Mouse (Mus musculus) brown adipose tissue, adult 24 weeks (tissue): ENCODE data around the gene Atad2b. TPM values are rescaled to one million over a fixed set of nuclear protein-coding genes. Genes with fewer than 3 reads are reported as not detected.
"Not testable (repeated sequence)": the region's sequence is repeated elsewhere in the genome, so short reads cannot be mapped to it uniquely, and the experiment has no call there.

ENCODE experiments used
- H3K27ac ChIP-seq: fragments of 200-500 bp; replicated peaks from 2 replicates; pipeline ENCODE4 v1.5.1; 2012; ENCODE audit warnings: low read depth, mild to moderate bottlenecking, low read length
- H3K4me1 ChIP-seq: fragments of 200-500 bp; 2 replicates; pipeline ENCODE4 v1.6.1; 2012; ENCODE audit warnings: low read length, mixed read lengths; ENCODE audit not compliant: control insufficient read depth, insufficient read depth, insufficient read length
- H3K4me3 ChIP-seq: fragments of 200-500 bp; 2 replicates; pipeline ENCODE4 v1.5.1; 2012; ENCODE audit warnings: low read depth, mild to moderate bottlenecking, low read length, moderate library complexity; ENCODE audit not compliant: insufficient read depth
- polyA plus RNA-seq: library from polyadenylated mRNA; stranded (reverse); fragments of >200 nt; gene quantifications from 2 replicates; pipeline ENCODE4 v1.2.4, GENCODE M21; 2012; ENCODE audit not compliant: missing spikeins, insufficient read depth, insufficient read length

Atad2b gene
- polyA plus RNA-seq, 1 experiment, result 5.7 TPM

DNA sequence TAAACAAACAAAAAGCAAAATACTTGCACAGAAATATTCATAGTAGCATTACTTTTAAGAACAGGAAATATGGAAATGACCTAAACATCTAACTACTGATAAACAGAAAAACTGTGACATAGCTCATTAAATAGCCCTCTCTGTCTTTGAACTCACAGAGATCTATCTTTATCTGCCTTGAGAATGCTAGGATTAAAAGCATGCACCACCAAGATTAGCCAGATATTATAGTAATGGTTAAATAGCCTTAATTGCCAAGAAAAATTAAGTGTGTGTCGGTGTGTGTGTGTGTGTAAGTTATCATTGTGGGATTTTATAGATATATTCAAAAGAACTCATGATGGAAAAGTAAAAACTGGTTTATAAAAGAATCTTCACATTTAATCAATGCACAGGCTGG is 27.3 kb upstream of the Atad2b start:
- H3K4me1 ChIP-seq, result no peaks in the 10 kb centered on the region
- H3K27ac ChIP-seq, result no peak overlapping the region
- H3K4me3 ChIP-seq, result no peak overlapping the region

GRCm38 (mm10) chr12:4898024-4898423 is 19.1 kb upstream of the Atad2b start:
- no peak overlapping the region for H3K27ac ChIP-seq
- no peak overlapping the region for H3K4me3 ChIP-seq
- no peaks in the 10 kb centered on the region for H3K4me1 ChIP-seq

DNA sequence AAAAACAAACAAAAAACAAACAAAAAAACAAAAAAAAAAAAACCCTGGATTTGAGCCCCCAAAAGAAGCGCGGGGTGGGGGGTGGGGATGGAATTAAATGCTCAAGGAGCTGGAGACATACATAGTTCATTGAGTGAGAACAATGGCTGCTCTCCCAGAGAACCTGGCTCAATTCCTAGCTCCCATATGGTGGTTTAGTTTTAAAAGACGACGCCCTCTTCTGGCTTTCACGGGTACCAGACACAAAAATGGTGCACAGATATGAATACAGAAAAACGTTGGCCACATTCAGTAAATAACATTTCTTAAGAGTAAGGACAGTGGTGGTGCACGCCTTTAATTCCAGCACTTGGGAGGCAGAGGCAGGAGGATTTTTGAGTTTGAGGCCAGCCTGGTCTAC is 11.2 kb upstream of the Atad2b start:
- Histone ChIP-seq H3K27ac (no peak overlapping the region), H3K4me1 (no peaks in the 10 kb centered on the region; the same call in 1 of the 2 replicates), H3K4me3 (no peak overlapping the region)

DNA sequence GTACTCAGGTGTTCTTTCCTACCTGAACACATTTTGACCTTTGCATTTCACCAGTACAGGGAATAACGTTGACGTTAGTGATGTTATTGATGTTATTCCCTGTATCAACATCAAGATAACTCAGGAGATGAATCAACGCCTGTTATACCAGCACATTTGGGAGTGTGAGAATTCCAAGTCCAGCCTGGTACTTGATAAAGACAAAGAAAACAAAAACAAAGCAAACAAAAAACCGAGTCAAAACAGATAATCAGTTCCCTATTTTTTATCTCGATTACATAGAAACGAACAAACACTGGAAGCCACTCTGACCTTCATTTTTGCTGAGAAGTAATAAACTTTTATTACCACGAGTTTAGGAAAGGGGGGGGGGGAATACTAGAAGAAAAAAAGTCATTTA is 10.7 kb upstream of the Atad2b start:
- H3K4me3 ChIP-seq, result peak overlapping the region; percentile 86
- peak overlapping the region; percentile 82 for H3K27ac ChIP-seq
- H3K4me1 ChIP-seq, result no peaks in the 10 kb centered on the region; the same call in 1 of the 2 replicates

GRCm38 (mm10) chr12:4906951-4907906 is 9.9 kb upstream of the Atad2b start, which contains the start of gene Ubxn2a:
Ubxn2a (minus strand) TSS chr12:4907705.
- H3K27ac ChIP-seq, result peak within 1 kb of the TSS; percentile 82
- H3K4me1 ChIP-seq, result no peaks in the 10 kb centered on the region; the same call in 1 of the 2 replicates
- peak within 1 kb of the TSS; percentile 86 for H3K4me3 ChIP-seq

DNA sequence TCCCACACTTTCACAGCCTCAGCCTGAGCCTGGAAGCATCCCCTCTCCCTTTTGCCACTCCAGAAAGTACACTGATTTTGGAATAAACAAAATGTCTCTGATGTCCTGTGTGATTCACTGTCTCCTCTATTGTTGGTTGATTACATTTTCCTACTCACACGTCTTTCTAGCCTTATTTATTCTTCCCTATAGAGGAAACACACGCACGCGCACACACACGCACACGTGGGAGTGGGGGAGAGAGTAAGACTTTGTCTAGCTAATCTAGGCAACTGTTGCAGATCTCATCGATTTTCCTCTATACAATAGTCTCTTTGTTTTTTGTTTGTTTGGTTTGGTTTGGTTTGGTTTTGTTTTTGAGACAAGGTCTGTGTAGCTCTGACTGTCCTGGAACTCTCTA is 8.8 kb upstream of the Atad2b start:
- Histone ChIP-seq H3K27ac (no peak overlapping the region), H3K4me1 (no peaks in the 10 kb centered on the region; the same call in 1 of the 2 replicates), H3K4me3 (no peak overlapping the region)

- H3K27ac ChIP-seq, result peak overlapping the region; percentile 44; the same call in 1 of the 2 replicates
- not testable (repeated sequence) for H3K4me1 ChIP-seq, H3K4me3 ChIP-seq
Observed at GRCm38 (mm10) chr12:4910496-4910895, 6.7 kb upstream of the Atad2b start.

DNA sequence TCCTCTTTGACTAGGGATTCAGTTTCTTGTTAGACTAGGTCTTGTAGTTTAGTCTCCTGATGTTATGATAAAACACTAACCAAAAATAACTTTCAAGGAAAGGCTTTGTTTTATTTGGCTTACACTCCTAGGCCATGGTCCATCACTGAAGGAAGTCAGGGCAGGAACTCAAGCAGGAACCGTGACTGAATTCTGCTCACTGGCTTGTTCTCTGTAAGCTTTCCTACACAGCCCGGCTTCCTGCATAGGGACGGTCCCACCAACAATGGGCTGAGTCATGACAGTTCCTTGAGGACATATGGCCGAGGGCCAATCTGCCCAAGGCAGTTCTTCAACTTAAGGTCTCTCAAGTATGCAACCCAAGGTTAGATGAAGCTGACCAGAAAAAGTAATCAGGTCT is 5.4 kb upstream of the Atad2b start:
- no peak overlapping the region for H3K4me3 ChIP-seq
- no peaks in the 10 kb centered on the region; the same call in 1 of the 2 replicates for H3K4me1 ChIP-seq
- H3K27ac ChIP-seq, result no peak overlapping the region

- no peak overlapping the region for H3K27ac ChIP-seq
- H3K4me3 ChIP-seq, result no peak overlapping the region
- H3K4me1 ChIP-seq, result peaks cover 2% of the 10 kb centered on the region
Observed at GRCm38 (mm10) chr12:4914441-4914840, 2.7 kb upstream of the Atad2b start.

GRCm38 (mm10) chr12:4914944-4915343 is 2.2 kb upstream of the Atad2b start:
- H3K4me1 ChIP-seq, result peaks cover 2% of the 10 kb centered on the region
- no peak overlapping the region for H3K27ac ChIP-seq
- no peak overlapping the region for H3K4me3 ChIP-seq

DNA sequence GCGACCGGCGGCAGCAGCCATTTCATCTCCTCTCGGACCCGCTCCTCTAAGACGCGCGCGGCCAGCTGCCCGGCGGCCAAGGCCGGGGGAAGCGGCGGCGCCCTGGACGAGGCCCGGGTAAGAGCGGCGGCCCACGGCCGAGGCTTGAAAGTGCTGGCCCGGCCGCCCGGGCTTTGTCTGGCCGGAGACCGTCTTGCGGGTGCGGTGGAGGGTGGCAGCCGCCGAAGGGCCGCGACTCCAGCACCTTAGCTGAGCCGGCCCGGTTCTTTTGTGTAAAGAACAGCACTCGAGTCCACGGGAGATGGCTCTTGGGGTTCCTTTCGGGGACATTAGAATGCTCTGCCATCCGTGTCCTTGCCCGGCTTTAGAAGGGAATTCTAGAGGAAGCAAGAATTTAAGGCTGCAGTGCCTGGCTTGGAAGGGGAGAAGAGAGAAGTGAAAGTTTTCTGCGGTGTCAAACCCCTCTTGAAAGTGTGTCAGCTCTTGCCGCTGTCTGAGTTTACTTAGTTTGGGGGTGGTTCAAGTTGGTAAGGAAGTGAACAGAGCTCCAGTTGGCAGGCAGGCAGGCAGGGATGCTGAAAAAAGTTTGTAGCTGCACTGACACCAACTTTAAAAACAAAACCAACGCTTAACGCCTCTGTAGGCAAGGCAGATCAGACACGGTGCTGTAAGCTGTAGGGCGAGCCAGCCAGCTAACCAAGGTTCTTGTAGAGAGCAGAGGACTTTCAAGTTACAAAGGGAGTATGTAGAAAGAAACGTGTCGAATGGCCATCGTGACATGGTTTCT is 845 bp downstream of the Atad2b start:
- Histone ChIP-seq H3K4me3 (peak overlapping the region; percentile 85), H3K27ac (peak overlapping the region; percentile 87), H3K4me1 (peaks cover 2% of the 10 kb centered on the region)

GRCm38 (mm10) chr12:4928197-4928596 is 11.0 kb downstream of the Atad2b start:
- H3K27ac ChIP-seq, result no peak overlapping the region
- no peak overlapping the region for H3K4me3 ChIP-seq
- H3K4me1 ChIP-seq, result 0 out of 2 replicates have a peak, but pooled peaks cover 3% of the 10 kb centered on the region

- H3K27ac ChIP-seq, result no peak overlapping the region
- no peak overlapping the region for H3K4me3 ChIP-seq
- H3K4me1 ChIP-seq, result 0 out of 2 replicates have a peak, but pooled peaks cover 3% of the 10 kb centered on the region
Observed at GRCm38 (mm10) chr12:4930820-4931548, 13.8 kb downstream of the Atad2b start.

DNA sequence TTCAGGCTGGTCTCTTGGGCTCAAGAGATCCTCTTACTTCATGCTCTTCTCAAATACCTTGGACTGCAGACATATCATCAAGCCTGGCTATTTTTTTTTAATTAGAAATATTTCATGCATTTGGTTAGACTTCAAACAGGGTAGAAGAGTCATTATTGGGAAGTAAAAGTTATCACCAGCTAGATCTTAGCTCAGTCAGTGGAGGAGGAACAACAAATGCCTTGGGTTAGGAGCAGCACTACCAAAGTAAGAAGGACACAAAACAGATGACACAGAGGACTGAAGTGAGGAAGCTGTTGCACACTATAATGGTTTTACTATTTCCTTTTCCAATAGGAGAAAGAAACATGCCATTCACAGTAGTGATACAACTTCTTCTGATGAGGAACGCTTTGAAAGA is 35.1 kb downstream of the Atad2b start:
- Histone ChIP-seq H3K4me3 (no peak overlapping the region), H3K27ac (no peak overlapping the region), H3K4me1 (no peaks in the 10 kb centered on the region)

DNA sequence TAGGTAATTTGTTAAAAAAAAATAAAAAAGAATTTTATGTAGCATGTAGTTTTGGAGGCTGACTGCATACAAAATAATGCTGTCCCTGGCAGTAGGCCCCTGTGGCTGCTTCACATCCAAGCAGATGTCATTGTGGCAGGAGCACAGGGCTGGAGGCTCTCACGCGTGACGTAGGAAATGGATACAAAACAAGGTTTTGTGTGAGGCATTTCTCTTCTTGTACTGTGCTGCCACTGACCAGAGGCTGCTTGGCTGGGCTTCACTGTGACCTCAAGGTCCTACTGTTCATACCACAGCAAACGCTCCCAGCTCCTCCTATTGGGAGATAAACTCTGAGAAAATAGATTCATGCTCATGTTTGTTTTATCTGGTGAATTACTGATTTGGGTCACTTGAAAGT is 36.0 kb downstream of the Atad2b start:
- no peaks in the 10 kb centered on the region for H3K4me1 ChIP-seq
- no peak overlapping the region for H3K4me3 ChIP-seq
- H3K27ac ChIP-seq, result no peak overlapping the region
